ENCODE assay signal across 27 mouse cellular contexts in the genomic region with DNA sequence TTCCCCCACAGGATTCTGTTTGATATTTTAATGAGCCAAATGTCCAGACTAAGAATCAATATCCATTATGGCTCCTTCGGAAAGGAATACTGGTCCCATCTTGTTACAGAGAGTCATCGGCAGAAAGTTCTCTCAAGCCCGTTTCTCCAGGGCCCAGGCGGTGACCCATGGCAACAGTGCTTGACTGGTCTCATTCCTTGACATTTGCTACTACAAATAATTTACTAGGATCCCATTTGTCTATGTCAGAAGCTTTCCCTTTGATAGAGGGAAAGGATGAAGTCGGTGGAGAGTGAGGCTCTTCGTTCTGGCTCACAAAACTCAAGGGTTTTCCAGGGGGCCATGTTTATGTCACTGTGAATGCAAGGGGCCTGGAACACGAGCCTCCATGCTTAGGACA. TPM values are rescaled to one million over a fixed set of nuclear protein-coding genes. Genes with fewer than 3 reads are reported as not detected.
"Had no signal": no experiment of that assay in that cellular context is flagged by ENCODE, and none has a peak within 500 bp of the region (broad histone marks: within the 10 kb centered on the region; RNA-seq: fewer than 3 reads in every experiment).

No protein-coding gene starts in this region.

- H3K4me3 ChIP-seq: forebrain, embryonic 15.5 days; heart, embryonic 13.5 days; heart, embryonic 15.5 days; hindbrain, embryonic 13.5 days; hindbrain, embryonic 15.5 days; limb, embryonic 13.5 days; limb, embryonic 15.5 days; liver, embryonic 12.5 days had no signal

- H3K27me3 ChIP-seq: forebrain, embryonic 15.5 days; heart, embryonic 13.5 days; heart, embryonic 15.5 days; hindbrain, embryonic 13.5 days; hindbrain, embryonic 15.5 days; limb, embryonic 13.5 days; limb, embryonic 15.5 days; liver, embryonic 12.5 days had no signal

- H3K27ac ChIP-seq: forebrain, embryonic 15.5 days; heart, embryonic 13.5 days; heart, embryonic 15.5 days; hindbrain, embryonic 13.5 days; hindbrain, embryonic 15.5 days; hindbrain, postnatal 0 days; limb, embryonic 13.5 days; limb, embryonic 15.5 days; liver, embryonic 12.5 days; liver, embryonic 14.5 days had no signal

- H3K36me3 ChIP-seq: forebrain, embryonic 15.5 days; heart, embryonic 13.5 days; heart, embryonic 15.5 days; hindbrain, embryonic 13.5 days; hindbrain, embryonic 15.5 days; limb, embryonic 13.5 days; limb, embryonic 15.5 days; liver, embryonic 12.5 days had no signal

- H3K4me1 ChIP-seq: forebrain, embryonic 15.5 days; heart, embryonic 13.5 days; heart, embryonic 15.5 days; hindbrain, embryonic 13.5 days; hindbrain, embryonic 15.5 days; limb, embryonic 13.5 days; limb, embryonic 15.5 days; liver, embryonic 12.5 days had no signal

- H3K9ac ChIP-seq: forebrain, embryonic 15.5 days; forebrain, postnatal 0 days; heart, embryonic 13.5 days; heart, embryonic 15.5 days; hindbrain, embryonic 13.5 days; hindbrain, embryonic 15.5 days; limb, embryonic 13.5 days; limb, embryonic 15.5 days; liver, embryonic 12.5 days; liver, embryonic 14.5 days had no signal

- ATAC-seq: forebrain, embryonic 15.5 days; forebrain, postnatal 0 days; hindbrain, postnatal 0 days; intestine, embryonic 16.5 days; liver, embryonic 12.5 days had no signal

- H3K9me3 ChIP-seq: forebrain, embryonic 15.5 days; heart, embryonic 13.5 days; heart, embryonic 15.5 days; hindbrain, embryonic 13.5 days; hindbrain, embryonic 15.5 days; limb, embryonic 13.5 days; limb, embryonic 15.5 days; liver, embryonic 12.5 days had no signal

- H3K4me2 ChIP-seq: forebrain, embryonic 15.5 days; heart, embryonic 11.5 days; heart, embryonic 13.5 days; heart, embryonic 15.5 days; hindbrain, embryonic 13.5 days; hindbrain, embryonic 15.5 days; limb, embryonic 13.5 days; limb, embryonic 15.5 days; liver, embryonic 12.5 days had no signal

- DNase-seq: forebrain, postnatal 0 days; gastrocnemius, postnatal 14 days; gastrocnemius, postnatal 36 days; heart, adult 18-20 months; heart, postnatal 14 days; heart, postnatal 36 days; kidney, adult 18-20 months; kidney, postnatal 10 days; kidney, postnatal 25 days; layer of hippocampus, adult 9-11 months; layer of hippocampus, postnatal 36 days; left cerebral cortex, postnatal 4 days had no signal

RNA-seq across cellular contexts. Expression of a gene that starts 52.0 kb away (rescaled TPM):
- polyA plus RNA-seq: gonadal fat pad, adult 2 months; large intestine, adult 2 months; liver, adult 2 months had no signal
